Mouse (Mus musculus) cerebellum, adult 2 months (tissue): Measurements from ENCODE around the gene Ptrh1.

Source experiments
- CTCF ChIP-seq: fragments of 200-500 bp; IDR thresholded peaks from 2 replicates; pipeline ENCODE4 v1.5.1; 2011; ENCODE audit warnings: low read depth, mild to moderate bottlenecking, control low read depth, low read length, moderate library complexity, borderline replicate concordance; ENCODE audit not compliant: insufficient read depth
- POLR2A ChIP-seq: fragments of 200-500 bp; IDR thresholded peaks from 2 replicates; pipeline ENCODE4 v1.6.1; 2011; ENCODE audit warnings: low read length, control low read depth, borderline replicate concordance; ENCODE audit not compliant: insufficient read depth

- TF ChIP-seq CTCF = no peak
- no peak for TF ChIP-seq POLR2A
Measured at GRCm38 (mm10) chr2:32772626-32773279, 2.8 kb upstream of the Ptrh1 start.
